Comparison of ENCODE assay signal across 20 mouse cellular contexts in the genomic region with DNA sequence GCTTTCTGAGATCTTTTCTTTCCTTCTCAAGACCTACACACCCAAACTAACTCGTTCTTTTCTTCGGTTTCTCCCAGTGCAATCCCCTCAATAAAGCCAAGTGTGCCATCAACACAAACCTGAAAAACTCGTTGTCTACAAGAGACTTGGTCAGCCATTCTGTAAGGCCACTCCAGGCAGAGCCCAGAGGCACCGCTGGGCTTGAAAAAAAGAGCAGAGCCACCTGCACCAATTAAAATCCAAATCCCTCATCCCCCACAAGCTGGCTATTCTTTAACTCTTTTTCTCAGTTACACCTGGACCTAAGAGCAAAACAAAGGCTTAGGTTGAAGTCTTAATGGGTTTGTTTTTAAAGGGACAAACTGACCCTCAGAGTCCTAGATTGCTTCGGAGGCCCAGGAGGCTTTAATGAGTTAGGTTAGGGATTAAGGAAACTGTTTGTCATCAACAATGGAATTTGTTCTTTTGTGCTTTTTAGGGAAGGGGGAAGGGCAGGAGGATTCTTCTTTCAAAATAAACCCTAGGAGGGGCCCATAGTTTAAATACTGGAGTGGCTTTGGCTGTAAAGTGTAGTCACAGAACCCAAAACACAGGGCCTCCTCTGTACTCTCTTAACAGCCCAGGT.
DNase-seq lines count a peak whose midpoint lies in the region; ATAC-seq and TF ChIP-seq lines count a peak whose summit lies in the region.
"Had no signal": no experiment of that assay in that cellular context is flagged by ENCODE, and none has a peak within 500 bp of the region (broad histone marks: within the 10 kb centered on the region; RNA-seq: fewer than 3 reads in every experiment).

No protein-coding gene starts in this region.

- peaks cover 7% of the 10 kb centered on the region; the same call in 1 of the 2 replicates for H3K4me1 ChIP-seq in kidney, embryonic 14.5 days (ENCODE audit: control insufficient read depth, insufficient read depth, low read length)
- peaks cover 97% of the 10 kb centered on the region for H3K4me1 ChIP-seq in E14TG2a.4 (replicated peaks; ENCODE audit: low read depth, low read length)
- H3K4me1 ChIP-seq in limb, embryonic 12.5 days (replicated peaks), result peaks cover 35% of the 10 kb centered on the region

- no peak overlapping the region for H3K4me2 ChIP-seq in kidney, embryonic 14.5 days (replicated peaks; ENCODE audit: low read depth, low read length)
- H3K4me2 ChIP-seq in limb, embryonic 12.5 days, result no peak overlapping the region

- DNase-seq in kidney, adult 11 months, result no peak
- peak; percentile 87 for DNase-seq in ZHBTc4 (ENCODE audit: low read depth, low spot score)
- no peak for DNase-seq in left cerebral cortex, adult 11 months (ENCODE audit: low spot score)
- DNase-seq in right cerebral cortex, postnatal 4 days, result no peak
- DNase-seq in frontal cortex, adult 2 months (ENCODE audit: extremely low spot score in 1 of 2, low spot score in 1 of 2), result no peak
- DNase-seq: adrenal gland, adult 8-10 months; cerebellum, adult 9-11 months; gastrocnemius, postnatal 10 days; heart, adult 2 months; layer of hippocampus, postnatal 36 days; lung, adult 18-20 months; lung, postnatal 14 days; right cerebral cortex, postnatal 14 days had no signal

- no peak overlapping the region for H3K4me3 ChIP-seq in kidney, embryonic 14.5 days (ENCODE audit: low read length)
- H3K4me3 ChIP-seq in E14TG2a.4 (replicated peaks; ENCODE audit: low read length), result peak overlapping the region; percentile 27; the same call in 1 of the 2 replicates
- H3K4me3 ChIP-seq in limb, embryonic 12.5 days (replicated peaks), result no peak overlapping the region
- H3K4me3 ChIP-seq: heart, adult 2 months; megakaryocyte, embryonic 14.5 days had no signal

- H3K27me3 ChIP-seq in kidney, embryonic 14.5 days (ENCODE audit: control insufficient read depth, insufficient read depth, low read length), result no peaks in the 10 kb centered on the region
- 0 out of 2 replicates have a peak, but pooled peaks cover 2% of the 10 kb centered on the region for H3K27me3 ChIP-seq in E14TG2a.4 (ENCODE audit: insufficient read depth, low read length)
- no peaks in the 10 kb centered on the region for H3K27me3 ChIP-seq in limb, embryonic 12.5 days

- no peaks in the 10 kb centered on the region for H3K9me3 ChIP-seq in kidney, embryonic 14.5 days (ENCODE audit: control insufficient read depth, low read length)
- no peaks in the 10 kb centered on the region for H3K9me3 ChIP-seq in E14TG2a.4 (ENCODE audit: low read length)
- no peaks in the 10 kb centered on the region for H3K9me3 ChIP-seq in limb, embryonic 12.5 days
- H3K9me3 ChIP-seq: megakaryocyte, embryonic 14.5 days had no signal

- no peak for ATAC-seq in kidney, embryonic 14.5 days (ENCODE audit: low FRiP score, low TSS enrichment)
- ATAC-seq in limb, embryonic 12.5 days (ENCODE audit: insufficient number of reproducible peaks, insufficient read depth, low FRiP score, low TSS enrichment, low read depth), result no peak
- ATAC-seq: hindbrain, postnatal 0 days; intestine, postnatal 0 days; midbrain, embryonic 16.5 days had no signal

- TF ChIP-seq CTCF in E14TG2a.4 (conservative IDR thresholded peaks at IDR 0.05; ENCODE audit: low read length), result no peak

- WGBS in kidney, embryonic 14.5 days, result 23% methylated on average over 5 of the region's 5 CpGs
- 35% methylated on average over 5 of the region's 5 CpGs for WGBS in limb, embryonic 12.5 days

- H3K9ac ChIP-seq in kidney, embryonic 14.5 days (ENCODE audit: low read depth, low read length), result no peak overlapping the region
- no peak overlapping the region for H3K9ac ChIP-seq in limb, embryonic 12.5 days (replicated peaks)

- peak overlapping the region; percentile 27; the same call in 1 of the 2 replicates for H3K27ac ChIP-seq in kidney, embryonic 14.5 days (ENCODE audit: low read depth, low read length)
- H3K27ac ChIP-seq in limb, embryonic 12.5 days, result peak overlapping the region; percentile 53; the same call in 1 of the 2 replicates
- H3K27ac ChIP-seq: heart, adult 2 months; hindbrain, postnatal 0 days had no signal

- no peaks in the 10 kb centered on the region for H3K36me3 ChIP-seq in kidney, embryonic 14.5 days (ENCODE audit: control insufficient read depth, insufficient read depth, low read length)
- H3K36me3 ChIP-seq in E14TG2a.4 (ENCODE audit: insufficient read depth, low read length), result no peaks in the 10 kb centered on the region
- H3K36me3 ChIP-seq in limb, embryonic 12.5 days, result no peaks in the 10 kb centered on the region
